Mouse (Mus musculus) cerebral cortex, adult 2 months (tissue): ENCODE results near the gene Col12a1.

Experiments
- WGBS: fragments of 180-500 bp; shearing (Covaris S2); methylation state at CpG from one replicate; pipeline ENCODE4 v1.1.7; 2018; 5-methylcytosine and 5-hydroxymethylcytosine counted together

The Col12a1 gene

DNA sequence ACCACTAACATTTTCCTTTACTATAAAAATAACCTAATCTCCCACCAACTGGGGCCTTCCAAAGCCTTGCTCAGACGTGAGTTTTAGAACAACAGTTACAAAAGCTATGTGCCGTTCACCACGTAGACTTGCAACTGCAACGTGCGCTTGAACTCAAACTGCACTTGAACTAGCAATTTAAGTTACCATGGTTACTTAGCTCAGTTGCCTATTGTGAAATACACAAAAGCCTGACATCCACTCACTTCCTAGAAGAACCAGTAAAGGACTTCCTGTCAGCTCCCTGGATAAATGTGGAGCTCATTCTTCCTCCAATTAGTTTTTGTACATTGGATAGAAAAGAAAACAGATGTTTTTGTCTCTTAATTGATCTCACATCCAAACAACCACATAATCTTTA, 112.9 kb downstream of the Col12a1 start:
- WGBS = 48% methylated on average over 5 of the region's 5 CpGs

DNA sequence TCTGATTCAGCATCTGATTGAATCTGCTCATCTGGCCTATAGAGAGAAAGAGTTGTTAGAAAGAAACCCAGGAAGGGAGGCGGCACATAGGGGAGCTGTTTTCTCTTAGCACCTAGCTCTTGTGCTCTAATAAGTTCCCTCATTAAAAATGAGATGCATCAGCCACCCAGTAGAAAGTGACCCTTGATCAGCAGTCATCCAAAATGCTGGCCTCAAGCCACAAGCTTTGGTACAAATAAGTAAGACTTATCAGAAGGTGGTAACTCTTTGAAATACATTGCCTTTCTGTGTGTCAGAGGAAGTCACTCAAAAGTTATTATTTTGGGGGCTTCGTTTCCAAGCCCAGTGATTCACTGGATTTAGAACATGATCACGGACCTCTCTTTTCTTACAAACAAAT, 114.1 kb downstream of the Col12a1 start:
- 88% methylated on average over 3 of the region's 3 CpGs for WGBS

DNA sequence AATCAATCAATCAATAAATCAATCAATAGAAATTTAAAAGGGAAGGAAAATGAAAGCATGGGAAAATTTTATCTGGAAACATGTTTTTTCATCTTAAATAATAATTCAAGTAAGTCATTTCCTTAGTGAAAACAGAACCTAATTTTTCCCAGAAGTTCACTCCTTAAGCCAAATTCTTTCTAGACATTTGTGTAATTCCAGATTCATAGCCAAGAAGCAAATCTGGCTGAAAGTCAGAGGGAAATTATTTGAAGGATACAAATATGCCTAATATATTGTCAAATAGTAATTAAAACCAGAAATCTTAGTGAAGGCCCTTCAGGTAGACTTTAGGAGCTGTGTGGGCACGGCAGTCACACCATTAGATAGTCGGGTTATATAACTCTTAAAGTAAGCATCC, 115.2 kb downstream of the Col12a1 start:
- WGBS = 93% methylated on average over 2 of the region's 2 CpGs

- 91% methylated on average over 3 of the region's 3 CpGs for WGBS
These were observed 118.4 kb downstream of the Col12a1 start for GRCm38 (mm10) chr9:79600237-79600570.

GRCm38 (mm10) chr9:79599395-79600236, 119.0 kb downstream of the Col12a1 start:
- 71% methylated on average over 20 of the region's 20 CpGs for WGBS

- WGBS = 58% methylated on average over 1 of the region's 1 CpGs
These were observed 120.1 kb downstream of the Col12a1 start for GRCm38 (mm10) chr9:79598578-79598977.

DNA sequence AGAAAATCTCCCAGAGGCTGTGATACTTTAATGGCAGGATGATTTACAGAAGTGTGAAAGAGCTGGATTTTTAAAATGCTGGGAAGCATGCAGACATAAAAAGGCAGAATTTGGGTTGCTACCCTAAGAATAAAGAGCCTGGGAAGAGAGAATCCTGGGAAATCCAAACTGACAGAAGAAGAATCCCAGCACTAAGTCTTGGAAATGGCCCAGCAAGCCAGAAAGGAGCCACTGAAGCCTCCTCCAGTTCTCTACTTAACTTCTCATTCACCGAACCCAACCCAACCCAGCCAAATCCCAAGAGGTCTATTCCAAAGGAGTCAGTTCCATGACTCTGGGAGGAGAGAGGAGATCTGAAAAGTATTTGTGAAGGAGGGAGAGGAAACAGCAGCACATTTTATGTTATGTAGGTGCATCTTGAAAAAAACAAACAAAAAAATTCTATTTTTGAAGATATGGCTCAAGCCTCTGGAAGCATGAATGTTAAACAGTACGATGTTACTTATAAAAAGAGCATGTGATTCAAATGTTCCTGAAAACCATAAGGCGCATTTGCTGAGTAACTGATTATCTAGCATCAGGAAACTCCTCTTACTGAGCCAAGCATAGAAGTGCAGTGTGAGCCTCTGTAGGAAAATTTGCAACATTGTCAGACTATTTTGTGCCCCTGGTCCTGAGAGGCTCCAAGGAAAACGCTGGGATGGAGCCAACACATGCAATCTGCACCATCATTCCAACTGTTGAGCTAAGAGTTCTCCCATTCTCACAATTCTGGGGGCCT, 132.0 kb downstream of the Col12a1 start:
- 40% methylated on average over 4 of the region's 4 CpGs for WGBS

DNA sequence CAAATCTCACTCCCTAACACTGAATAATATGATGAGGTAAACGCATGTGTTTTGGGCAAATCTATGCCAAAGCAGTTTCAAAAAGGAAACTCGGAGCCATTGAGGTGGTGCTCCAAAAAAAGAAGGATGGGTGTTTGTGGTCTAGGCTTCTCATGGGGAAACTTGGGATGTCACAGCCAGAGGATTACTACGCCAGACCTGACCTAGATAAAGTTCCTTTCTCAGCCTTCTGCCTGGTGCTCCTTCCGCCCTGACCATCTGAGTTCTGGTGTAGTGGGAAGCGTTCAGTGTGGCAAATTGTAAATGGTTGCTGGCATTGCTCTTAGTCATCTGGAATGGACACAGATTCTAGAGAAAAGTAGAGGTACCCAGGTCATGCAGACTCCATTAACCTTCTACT, 151.8 kb downstream of the Col12a1 start:
- WGBS = 66% methylated on average over 5 of the region's 5 CpGs

- 26% methylated on average over 2 of the region's 2 CpGs for WGBS
These were observed 165.3 kb downstream of the Col12a1 start for GRCm38 (mm10) chr9:79553297-79553696.
